Mouse (Mus musculus) CD4-positive, CD25-positive, alpha-beta regulatory T cell, adult 2 months (primary cell): ENCODE measurements around the gene Fos.

Experiments
- DNase-seq: peaks from one replicate; pipeline ENCODE4 v3.0.0-alpha.2; 2012; ENCODE audit warnings: low read depth, low spot score

The Fos gene

GRCm38 (mm10) chr12:85461913-85462663, 11.6 kb upstream of the Fos start:
- DNase-seq, result no peak

- DNase-seq, result no peak
These were observed 10.9 kb upstream of the Fos start for GRCm38 (mm10) chr12:85462802-85463201.

- no peak for DNase-seq
These were observed 9.3 kb upstream of the Fos start for GRCm38 (mm10) chr12:85464431-85464830.

GRCm38 (mm10) chr12:85464902-85465301, 8.8 kb upstream of the Fos start:
- no peak for DNase-seq

- no peak for DNase-seq
These were observed 5.8 kb upstream of the Fos start for GRCm38 (mm10) chr12:85467854-85468253.

- peak; percentile 61 for DNase-seq
These were observed 5.0 kb upstream of the Fos start for GRCm38 (mm10) chr12:85468666-85469065.

- peak; percentile 83 for DNase-seq
These were observed 1.6 kb upstream of the Fos start for GRCm38 (mm10) chr12:85471920-85472655.

- peak; percentile 69 for DNase-seq
These were observed 857 bp upstream of the Fos start for GRCm38 (mm10) chr12:85472656-85473410.

GRCm38 (mm10) chr12:85474298-85475231, 875 bp downstream of the Fos start:
- DNase-seq, result peak; percentile 84

- DNase-seq, result peak; percentile 51
These were observed 1.7 kb downstream of the Fos start for GRCm38 (mm10) chr12:85475232-85475919.

- DNase-seq, result peak; percentile 64
These were observed 2.5 kb downstream of the Fos start for GRCm38 (mm10) chr12:85475920-85476828.

GRCm38 (mm10) chr12:85477219-85477618, 3.5 kb downstream of the Fos start:
- peak; percentile 69 for DNase-seq

GRCm38 (mm10) chr12:85477804-85478203, 4.1 kb downstream of the Fos start:
- peak; percentile 67 for DNase-seq

GRCm38 (mm10) chr12:85478696-85479095, 5.0 kb downstream of the Fos start:
- peak; percentile 51 for DNase-seq

- no peak for DNase-seq
These were observed 5.5 kb downstream of the Fos start for GRCm38 (mm10) chr12:85479190-85479589.

GRCm38 (mm10) chr12:85483155-85483554, 9.5 kb downstream of the Fos start:
- peak; percentile 64 for DNase-seq

GRCm38 (mm10) chr12:85484655-85485054, 11.0 kb downstream of the Fos start:
- DNase-seq, result no peak

GRCm38 (mm10) chr12:85485890-85486765, 12.4 kb downstream of the Fos start:
- peak; percentile 98 for DNase-seq

GRCm38 (mm10) chr12:85486766-85487069, 13.0 kb downstream of the Fos start:
- DNase-seq, result peak; percentile 73
